Mouse (Mus musculus) ES-Bruce4 (cell line): Measurements from ENCODE around the gene Cs. TPM values are rescaled to one million over a fixed set of nuclear protein-coding genes. Genes with fewer than 3 reads are reported as not detected.

Experiments used
- H3K27ac ChIP-seq: 2 replicates; pipeline ENCODE4 v1.5.1; 2012; ENCODE audit warnings: low read length, inconsistent platforms; ENCODE audit not compliant: insufficient read depth
- H3K27me3 ChIP-seq: 2 replicates; pipeline ENCODE4 v1.6.1; 2012; ENCODE audit warnings: mild to moderate bottlenecking, low read length, inconsistent platforms; ENCODE audit not compliant: control insufficient read depth, poor library complexity, insufficient read depth, severe bottlenecking
- H3K36me3 ChIP-seq: 2 replicates; pipeline ENCODE4 v1.6.1; 2012; ENCODE audit warnings: inconsistent platforms, mild to moderate bottlenecking, low read length, moderate library complexity; ENCODE audit not compliant: control insufficient read depth, poor library complexity, insufficient read depth, severe bottlenecking
- H3K4me1 ChIP-seq: one replicate; pipeline ENCODE4 v1.8.1; 2011; ENCODE audit warnings: low read length; ENCODE audit not compliant: control insufficient read depth, insufficient read depth
- H3K4me3 ChIP-seq: 2 replicates; pipeline ENCODE4 v1.5.1; 2011; ENCODE audit warnings: low read depth, mild to moderate bottlenecking, low read length
- H3K9ac ChIP-seq: 2 replicates; pipeline ENCODE4 v1.6.1; 2012; ENCODE audit warnings: low read depth, mild to moderate bottlenecking, inconsistent platforms; ENCODE audit not compliant: poor library complexity, severe bottlenecking
- H3K9me3 ChIP-seq: replicated peaks from 2 replicates; pipeline ENCODE4 v1.6.1; 2012; ENCODE audit warnings: mild to moderate bottlenecking, low read length, inconsistent platforms; ENCODE audit not compliant: control insufficient read depth, poor library complexity, insufficient read depth, severe bottlenecking
- CTCF ChIP-seq: IDR thresholded peaks from one replicate; pipeline ENCODE4 v1.8.1; 2011; ENCODE audit warnings: low read depth, low read length
- EP300 ChIP-seq: IDR thresholded peaks from 2 replicates; pipeline ENCODE4 v1.6.1; 2011; ENCODE audit warnings: low read depth, low read length; ENCODE audit not compliant: insufficient read depth
- POLR2A ChIP-seq: IDR thresholded peaks from one replicate; pipeline ENCODE4 v1.8.1; 2011; ENCODE audit warnings: low read length; ENCODE audit not compliant: insufficient read depth
- polyA plus RNA-seq: library from polyadenylated mRNA; stranded (reverse); fragments of >200 nt; gene quantifications from 2 replicates; pipeline ENCODE4 v1.2.4, GENCODE M21; 2011; ENCODE audit warnings: low read depth; ENCODE audit not compliant: missing spikeins, insufficient read depth, insufficient read length

Gene Cs
- polyA plus RNA-seq, 1 experiment: 197 TPM

GRCm38 (mm10) chr10:128376455-128377211 is 39.1 kb downstream of the Cs start, which contains the start of gene Ankrd52:
Gene Ankrd52, plus strand, starts transcription at chr10:128377115.
- Histone ChIP-seq H3K36me3 (peaks cover 7% of the 10 kb centered on the region), H3K27me3 (no peaks in the 10 kb centered on the region), H3K4me3 (peak within 1 kb of the TSS; percentile 99), H3K9me3 (no peaks in the 10 kb centered on the region), H3K9ac (peak within 1 kb of the TSS; percentile 99), H3K27ac (peak within 1 kb of the TSS; percentile 27), H3K4me1 (no peaks in the 10 kb centered on the region)
- TF ChIP-seq POLR2A (no peak), CTCF (peak; percentile 34)

- no peak overlapping the region for H3K27ac ChIP-seq
- peak overlapping the region; percentile 99 for H3K4me3 ChIP-seq
- no peaks in the 10 kb centered on the region for H3K9me3 ChIP-seq
- no peaks in the 10 kb centered on the region for H3K4me1 ChIP-seq
- peaks cover 15% of the 10 kb centered on the region for H3K36me3 ChIP-seq
- peak overlapping the region; percentile 99 for H3K9ac ChIP-seq
- no peaks in the 10 kb centered on the region for H3K27me3 ChIP-seq
- peak; percentile 23 for TF ChIP-seq CTCF
- TF ChIP-seq EP300: no peak
Observed at GRCm38 (mm10) chr10:128377222-128377939, 39.8 kb downstream of the Cs start.

GRCm38 (mm10) chr10:128377940-128378448 is 40.5 kb downstream of the Cs start:
- H3K27ac ChIP-seq: no peak overlapping the region
- H3K4me3 ChIP-seq: peak overlapping the region; percentile 99

GRCm38 (mm10) chr10:128378462-128378861 is 40.9 kb downstream of the Cs start:
- H3K4me1 ChIP-seq: no peaks in the 10 kb centered on the region
- H3K27me3 ChIP-seq: no peaks in the 10 kb centered on the region
- no peak for TF ChIP-seq CTCF
- TF ChIP-seq POLR2A: no peak
- TF ChIP-seq EP300: no peak
- no peak overlapping the region for H3K4me3 ChIP-seq
- H3K9ac ChIP-seq: no peak overlapping the region
- peaks cover 19% of the 10 kb centered on the region for H3K36me3 ChIP-seq
- H3K27ac ChIP-seq: no peak overlapping the region
- H3K9me3 ChIP-seq: no peaks in the 10 kb centered on the region

More at GRCm38 (mm10) chr10:128377940-128378448, 40.5 kb downstream of the Cs start:
- Histone ChIP-seq H3K4me1 (no peaks in the 10 kb centered on the region), H3K9ac (peak overlapping the region; percentile 99), H3K36me3 (peaks cover 19% of the 10 kb centered on the region), H3K9me3 (no peaks in the 10 kb centered on the region), H3K27me3 (no peaks in the 10 kb centered on the region)
- TF ChIP-seq POLR2A: no peak
- no peak for TF ChIP-seq EP300
- no peak for TF ChIP-seq CTCF

GRCm38 (mm10) chr10:128379260-128379659 is 41.7 kb downstream of the Cs start:
- Histone ChIP-seq H3K9ac (no peak overlapping the region), H3K27ac (no peak overlapping the region), H3K36me3 (peaks cover 26% of the 10 kb centered on the region), H3K4me3 (no peak overlapping the region), H3K4me1 (no peaks in the 10 kb centered on the region), H3K27me3 (no peaks in the 10 kb centered on the region), H3K9me3 (no peaks in the 10 kb centered on the region)
- no peak for TF ChIP-seq CTCF
- TF ChIP-seq EP300: no peak
- TF ChIP-seq POLR2A: no peak

- Histone ChIP-seq H3K9ac (no peak overlapping the region), H3K4me3 (no peak overlapping the region), H3K36me3 (peaks cover 31% of the 10 kb centered on the region), H3K27me3 (no peaks in the 10 kb centered on the region), H3K4me1 (no peaks in the 10 kb centered on the region), H3K9me3 (no peaks in the 10 kb centered on the region), H3K27ac (no peak overlapping the region)
- TF ChIP-seq CTCF (no peak), EP300 (no peak), POLR2A (no peak)
Observed at GRCm38 (mm10) chr10:128380565-128380964, 43.0 kb downstream of the Cs start.
